Mouse (Mus musculus) lung, adult 2 months (tissue): Measurements from ENCODE around the gene Med26.

ENCODE experiments used
- CTCF ChIP-seq: fragments of 200-500 bp; IDR thresholded peaks from 2 replicates; pipeline ENCODE4 v1.5.1; 2011; ENCODE audit warnings: mild to moderate bottlenecking, low read length, control low read depth; ENCODE audit not compliant: insufficient read depth
- POLR2A ChIP-seq: fragments of 200-500 bp; IDR thresholded peaks from 2 replicates; pipeline ENCODE4 v1.6.1; 2011; ENCODE audit warnings: low read depth, mild to moderate bottlenecking, control low read depth, low read length, borderline replicate concordance; ENCODE audit errors: extremely low read depth

- TF ChIP-seq CTCF: no peak
- no peak for TF ChIP-seq POLR2A
Observed at GRCm38 (mm10) chr8:72455317-72455716, 92.8 kb downstream of the Med26 start.
